Mouse (Mus musculus): ENCODE measurements around the gene Tspan11.

Tspan11 gene

DNA sequence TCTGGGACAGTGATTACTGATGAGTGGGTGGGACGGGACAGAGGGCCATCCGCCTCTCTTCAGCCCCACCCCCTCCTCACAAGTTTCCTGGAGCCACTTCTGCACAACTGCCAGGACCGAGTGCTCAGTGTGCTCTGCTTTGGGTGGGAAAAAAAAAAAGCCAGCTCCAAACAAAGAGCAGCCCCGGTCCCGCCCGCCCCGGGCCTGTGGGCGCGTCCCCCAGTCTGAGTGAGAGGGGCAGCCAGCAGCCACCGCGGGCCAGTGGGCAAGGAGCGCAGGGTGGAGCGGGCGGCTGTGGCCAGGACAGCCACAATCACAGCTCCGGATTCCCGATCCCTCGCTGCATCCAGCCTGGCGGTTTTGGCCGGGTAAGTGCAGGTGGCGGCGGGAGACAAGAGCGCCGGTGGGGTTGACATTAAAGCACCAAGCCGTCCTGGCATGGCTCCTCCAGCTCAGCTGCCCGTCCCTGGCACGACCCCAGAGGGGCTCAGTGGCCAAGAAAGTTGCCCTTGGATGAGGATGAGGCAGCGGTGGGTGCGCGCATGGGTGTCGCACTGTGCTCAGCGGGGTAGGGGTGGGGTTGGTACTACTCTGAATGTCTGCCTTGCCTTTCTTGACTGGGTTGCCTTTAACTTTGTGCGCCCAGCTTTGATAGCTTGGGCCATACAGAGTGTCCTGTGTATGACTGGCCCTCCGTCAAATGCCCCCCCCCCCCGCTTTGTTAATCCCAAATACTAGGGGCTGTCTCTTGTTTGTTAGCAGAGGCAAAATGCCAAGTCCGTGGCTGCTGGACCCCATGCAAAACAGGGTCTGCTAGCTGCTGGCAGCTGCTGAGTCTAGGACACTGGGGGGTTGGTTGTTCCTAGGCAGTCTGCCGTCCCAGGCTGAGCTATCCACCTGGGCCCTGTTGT, at the start of gene Tspan11:
Tspan11 (plus strand) TSS at position 79 of the 911 bp plus-strand sequence.
- peak in 1 of 2 experiments; percentile 24 for DNase-seq (ENCODE audit: low spot score in 2 of 2)

DNA sequence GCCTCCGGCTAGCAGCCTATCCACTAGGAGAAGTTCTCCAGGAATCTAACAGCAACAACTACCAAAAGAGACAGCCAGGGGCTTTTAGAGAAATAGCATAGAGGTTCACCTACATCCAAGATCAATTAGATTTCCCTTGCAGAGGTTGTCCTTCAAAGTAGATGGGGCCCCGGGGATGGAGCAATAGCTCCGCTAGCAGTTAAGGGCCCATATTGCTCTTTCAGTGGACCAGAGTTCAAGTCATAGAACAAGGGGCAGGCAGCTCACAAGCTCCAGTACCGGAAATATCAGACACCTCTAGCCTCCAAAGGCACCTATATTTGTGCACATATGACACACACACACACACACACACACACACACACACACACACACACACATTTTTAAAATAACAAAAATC, 49.5 kb upstream of the Tspan11 start:
- DNase-seq (ENCODE audit: low spot score in 2 of 2), result no peak

DNA sequence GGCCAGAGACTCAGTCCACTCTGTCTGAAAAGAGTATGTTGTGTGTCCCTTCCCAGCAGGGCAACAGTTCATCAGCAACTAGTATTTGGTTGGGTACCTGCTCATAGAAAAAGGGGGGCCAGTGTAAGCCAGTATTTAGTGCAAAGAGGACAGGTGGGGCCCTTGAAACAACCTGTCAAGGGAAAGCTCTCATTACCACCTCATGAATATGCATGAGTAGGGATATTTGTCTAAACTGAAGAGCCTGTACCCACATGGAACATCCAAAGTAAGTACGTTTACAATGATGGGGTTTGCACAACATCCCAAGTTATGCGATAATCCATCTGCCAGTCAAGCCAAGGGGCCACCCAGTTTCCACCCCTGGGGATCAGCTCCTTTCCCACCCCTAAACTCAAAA, 47.9 kb upstream of the Tspan11 start:
- DNase-seq (ENCODE audit: low spot score in 2 of 2), result no peak

DNA sequence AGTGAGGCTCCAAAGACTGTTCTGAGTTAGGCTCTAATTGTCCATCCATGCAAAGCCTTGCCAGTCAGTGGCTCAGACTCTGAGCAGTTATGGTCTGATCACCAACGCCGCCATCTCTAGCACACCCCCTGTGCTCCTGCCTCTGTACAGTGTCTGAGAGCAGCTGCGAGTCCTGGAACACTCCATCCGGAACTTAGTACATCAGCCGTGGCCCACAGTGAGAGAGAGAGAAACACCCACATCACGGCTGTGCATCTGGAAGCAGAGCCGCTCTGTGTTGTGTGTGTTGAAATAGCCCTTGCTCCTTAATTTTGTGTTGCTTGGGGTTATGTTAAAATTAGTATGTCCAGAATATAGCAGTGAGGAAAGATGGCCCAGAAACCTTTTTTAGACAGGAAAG, 47.2 kb upstream of the Tspan11 start:
- DNase-seq (ENCODE audit: low spot score in 2 of 2), result no peak

DNA sequence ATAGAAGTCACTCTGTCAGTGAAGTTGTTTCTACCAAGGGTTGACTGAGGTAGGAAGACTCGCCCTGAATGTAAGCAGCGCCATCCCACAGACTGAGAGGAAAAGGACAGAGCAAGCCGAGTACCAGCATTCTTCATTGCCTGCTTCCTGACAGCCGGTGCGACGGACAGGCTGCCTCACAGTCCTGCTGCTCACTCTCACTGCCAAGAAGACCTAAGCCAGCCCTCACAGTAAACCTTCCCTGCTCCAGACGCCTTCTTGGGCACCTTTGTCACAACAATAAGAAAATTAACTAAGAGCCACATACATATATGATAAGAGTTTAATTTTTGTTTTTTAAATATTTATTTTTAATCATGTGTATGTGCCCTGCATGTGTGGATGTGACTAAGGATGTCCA, 46.1 kb upstream of the Tspan11 start:
- DNase-seq (ENCODE audit: low spot score in 2 of 2), result no peak

DNA sequence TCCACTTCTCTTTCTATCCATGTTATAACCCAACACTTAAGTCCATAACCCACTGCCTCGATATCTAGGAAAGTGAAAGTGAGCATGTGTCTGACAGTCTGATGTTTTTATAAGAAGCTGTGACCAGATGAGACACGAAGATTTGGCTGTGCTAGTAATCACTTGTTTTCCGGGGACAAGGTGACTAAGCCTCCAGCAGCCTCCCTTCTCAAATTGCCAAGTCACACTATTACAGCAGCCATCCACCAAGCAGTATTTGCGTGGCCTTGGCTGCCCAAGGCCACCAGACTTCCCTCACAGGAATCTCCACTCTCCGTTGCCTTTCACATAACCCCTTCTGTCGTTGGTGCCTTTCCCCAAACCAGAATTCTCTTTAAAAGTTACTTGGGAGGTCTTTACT, 40.9 kb upstream of the Tspan11 start:
- no peak for DNase-seq (ENCODE audit: low spot score in 2 of 2)

DNA sequence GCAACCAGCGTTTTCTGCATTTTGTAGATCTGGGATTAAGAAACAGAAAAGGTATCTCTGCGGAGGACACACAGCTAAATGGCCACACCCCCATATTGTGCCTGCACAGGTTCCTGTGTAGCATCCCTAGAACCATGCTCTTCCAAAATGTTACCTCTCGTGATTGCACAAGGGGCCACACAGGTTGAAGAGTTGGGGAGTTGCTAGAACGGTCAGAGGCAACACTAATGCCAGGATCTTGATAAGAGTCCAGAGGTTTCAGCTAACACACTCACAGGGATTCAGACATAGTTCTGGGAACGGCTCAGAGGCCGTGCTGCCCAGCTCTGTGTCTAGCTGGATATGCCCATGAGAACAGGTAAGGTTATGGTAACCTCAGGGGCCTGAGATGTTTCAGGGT, 37.9 kb upstream of the Tspan11 start:
- no peak for DNase-seq (ENCODE audit: low spot score in 2 of 2)

DNA sequence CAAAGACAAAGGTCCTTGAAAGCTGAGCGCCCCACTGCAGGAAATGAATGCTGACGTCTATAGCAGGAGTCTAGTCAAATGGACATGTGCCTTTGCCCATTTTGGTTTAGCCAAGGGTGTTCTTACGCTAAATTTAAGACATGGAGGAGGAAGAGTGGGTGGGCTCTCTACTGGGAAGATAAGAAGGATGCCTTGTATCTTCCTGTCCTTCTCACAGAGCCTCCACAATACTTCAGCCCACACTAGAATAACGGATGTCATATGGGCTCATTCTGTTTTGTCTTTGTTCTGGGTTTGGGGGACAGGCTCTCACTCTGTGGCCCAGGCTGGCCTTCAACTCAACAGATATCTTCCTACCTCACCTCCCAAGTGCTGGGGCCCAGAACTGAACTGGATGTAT, 35.8 kb upstream of the Tspan11 start:
- DNase-seq (ENCODE audit: low spot score in 2 of 2), result no peak

DNA sequence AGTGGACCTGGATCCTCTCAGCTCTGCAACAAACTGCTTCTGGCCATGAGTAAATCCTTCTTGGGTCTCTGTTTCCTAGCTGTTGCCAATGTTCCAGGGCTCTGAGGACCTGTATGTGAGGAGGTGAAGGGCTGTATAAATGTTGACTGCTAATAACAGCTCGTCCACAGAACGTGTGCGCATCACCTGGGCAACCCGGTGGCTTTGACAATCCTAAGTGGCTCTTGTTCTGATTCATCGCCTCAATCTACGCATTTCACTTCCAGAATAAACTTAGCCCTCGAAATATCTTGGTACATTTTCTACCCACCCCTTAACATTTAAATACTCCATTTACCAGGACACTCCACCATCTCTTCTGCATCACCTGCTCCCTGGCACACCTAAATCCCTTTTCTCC, 34.1 kb upstream of the Tspan11 start:
- DNase-seq (ENCODE audit: low spot score in 2 of 2), result no peak

DNA sequence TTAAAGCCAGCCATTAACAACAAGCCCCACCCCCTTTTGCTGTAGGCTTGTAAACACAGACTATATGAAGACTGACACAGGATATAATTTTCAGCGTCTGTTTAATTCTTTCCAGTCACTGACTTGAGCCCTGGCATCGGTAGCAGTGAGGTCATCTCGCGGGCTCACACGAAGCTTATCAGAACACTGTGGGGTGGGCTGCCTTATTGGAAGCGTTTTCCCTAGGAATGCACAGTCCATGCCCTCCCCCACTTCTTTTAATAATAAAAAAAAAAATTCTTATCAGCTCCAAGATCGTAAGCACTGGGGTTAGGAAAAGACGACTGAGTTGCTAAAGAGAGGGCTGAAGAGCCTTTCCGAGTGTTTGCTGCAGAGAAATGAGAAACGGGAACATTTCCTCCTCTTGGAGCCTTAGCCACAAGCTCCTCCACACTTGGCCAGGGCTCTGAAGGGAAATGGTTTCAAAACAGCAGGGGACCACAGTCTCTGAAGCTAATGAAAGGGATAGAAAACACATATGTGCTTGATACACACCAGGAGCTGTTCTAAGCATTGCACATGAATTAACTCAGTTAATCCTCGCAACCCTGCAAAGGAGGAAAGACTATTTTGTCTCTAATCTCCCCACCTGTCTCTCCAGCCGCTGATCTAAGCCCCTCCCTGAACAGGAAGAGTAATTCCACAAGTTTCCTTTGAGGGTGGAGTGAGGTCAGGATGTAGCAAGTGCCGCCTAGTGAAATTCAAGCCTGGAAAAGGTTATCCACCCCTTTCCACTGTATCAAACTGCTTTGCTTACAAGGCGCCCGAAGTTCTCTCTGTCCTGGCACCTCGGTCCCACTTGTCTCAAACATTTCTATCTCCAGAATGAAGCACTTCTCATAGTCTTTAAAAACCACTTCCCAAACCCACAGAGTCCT, 33.4 kb upstream of the Tspan11 start:
- no peak for DNase-seq (ENCODE audit: low spot score in 2 of 2)

DNA sequence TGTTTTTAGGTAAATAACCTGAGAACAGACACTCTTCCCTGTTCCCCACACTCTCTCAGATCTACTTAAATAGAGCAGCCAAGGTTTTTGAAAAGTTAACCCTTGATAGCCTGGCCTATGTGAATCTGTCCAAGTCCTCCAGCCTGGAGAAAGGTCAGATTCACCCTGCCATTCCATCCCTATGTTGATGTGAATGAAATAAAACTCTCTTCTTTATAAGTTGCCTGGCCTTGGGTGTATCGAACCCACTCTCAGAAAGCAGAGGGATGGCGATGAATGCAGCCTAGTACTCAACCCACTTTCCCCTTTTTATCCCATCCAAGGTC, 32.7 kb upstream of the Tspan11 start:
- no peak for DNase-seq (ENCODE audit: low spot score in 2 of 2)

DNA sequence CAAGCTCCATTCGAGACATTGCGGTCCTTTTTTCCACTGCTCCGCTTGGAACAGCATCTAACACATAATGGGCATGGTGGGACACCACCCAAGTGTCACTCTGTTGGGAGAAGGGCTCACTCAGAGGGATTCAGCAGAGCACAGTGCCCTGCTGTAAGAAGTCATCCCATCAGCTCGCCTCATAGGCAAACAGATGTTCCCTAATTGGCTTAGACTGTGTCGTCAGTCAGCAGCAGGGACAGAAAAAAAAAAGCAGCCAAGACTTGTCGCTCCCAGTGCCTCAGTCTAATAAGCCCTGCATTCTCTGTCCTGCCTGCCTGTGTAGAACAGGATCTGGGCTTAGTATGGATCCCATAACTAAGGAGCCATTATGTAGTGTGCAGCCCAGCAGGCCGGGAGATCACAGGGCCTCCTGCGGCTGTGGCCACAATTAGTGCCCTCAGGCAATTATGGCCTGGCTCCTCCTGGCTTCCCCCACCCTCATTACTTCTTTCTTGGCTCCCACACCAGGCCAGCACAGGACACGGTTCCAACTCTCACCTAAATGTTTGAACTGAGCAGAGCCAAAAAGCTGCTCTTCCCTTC, 31.6 kb upstream of the Tspan11 start:
- no peak for DNase-seq (ENCODE audit: low spot score in 2 of 2)

DNA sequence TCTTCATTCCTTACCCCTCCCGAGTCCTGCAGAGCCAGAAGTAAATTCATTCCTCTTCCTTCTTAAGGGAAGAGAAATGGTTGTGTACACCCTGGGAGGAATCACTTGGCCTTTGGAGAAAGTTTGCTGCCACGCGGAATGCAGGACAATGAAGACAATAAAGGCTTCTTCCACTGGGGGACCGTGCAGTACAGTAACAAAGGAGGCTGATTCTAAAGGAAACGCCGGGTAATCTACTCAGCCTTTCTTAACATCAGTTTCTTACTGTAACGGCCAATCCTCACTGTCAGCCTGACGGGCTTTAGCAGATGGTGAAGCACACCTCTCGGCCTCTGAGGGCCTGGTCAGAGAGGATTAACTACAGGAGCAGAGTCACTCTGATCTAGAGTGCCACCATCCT, 25.4 kb upstream of the Tspan11 start:
- no peak for DNase-seq (ENCODE audit: low spot score in 2 of 2)

DNA sequence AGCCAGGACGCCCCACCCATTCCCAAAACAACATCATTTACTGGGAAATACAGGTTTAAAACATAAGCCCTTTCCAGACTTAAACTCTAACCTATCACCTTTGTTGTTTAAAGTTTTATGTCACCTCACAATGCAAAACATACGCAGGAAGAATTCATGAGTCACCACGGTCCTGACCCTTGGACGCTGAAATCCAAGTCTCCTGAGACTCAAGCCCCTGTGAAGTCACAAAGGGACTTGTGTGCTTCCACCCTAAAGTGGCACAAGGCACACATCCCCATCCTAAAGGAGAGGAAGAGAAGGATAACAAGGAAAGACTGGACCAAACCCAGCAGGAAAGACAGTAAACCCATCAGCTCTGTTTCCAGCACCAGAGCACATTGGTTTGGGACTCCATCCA, 22.0 kb upstream of the Tspan11 start:
- no peak for DNase-seq (ENCODE audit: low spot score in 2 of 2)

DNA sequence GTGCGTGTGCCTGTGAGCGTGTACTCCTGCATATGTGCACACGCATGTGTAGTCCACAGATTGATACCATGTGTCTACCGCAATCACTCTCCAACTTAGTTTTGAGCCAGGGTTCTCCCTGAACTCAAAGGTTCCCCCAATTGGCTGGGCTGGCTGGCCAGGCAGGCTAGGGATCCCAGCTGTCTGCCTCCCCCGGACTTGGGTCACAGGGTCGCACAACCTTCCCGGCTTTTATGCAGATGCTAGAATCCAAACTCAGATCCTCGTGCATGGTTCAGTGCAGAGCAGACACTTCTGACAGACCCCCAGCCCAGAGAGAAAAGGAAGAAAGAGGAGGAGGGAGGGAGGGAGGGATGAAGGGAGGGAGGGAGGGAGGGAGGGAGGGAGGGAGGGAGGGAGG, 18.8 kb upstream of the Tspan11 start:
- DNase-seq (ENCODE audit: low spot score in 2 of 2), result no peak

DNA sequence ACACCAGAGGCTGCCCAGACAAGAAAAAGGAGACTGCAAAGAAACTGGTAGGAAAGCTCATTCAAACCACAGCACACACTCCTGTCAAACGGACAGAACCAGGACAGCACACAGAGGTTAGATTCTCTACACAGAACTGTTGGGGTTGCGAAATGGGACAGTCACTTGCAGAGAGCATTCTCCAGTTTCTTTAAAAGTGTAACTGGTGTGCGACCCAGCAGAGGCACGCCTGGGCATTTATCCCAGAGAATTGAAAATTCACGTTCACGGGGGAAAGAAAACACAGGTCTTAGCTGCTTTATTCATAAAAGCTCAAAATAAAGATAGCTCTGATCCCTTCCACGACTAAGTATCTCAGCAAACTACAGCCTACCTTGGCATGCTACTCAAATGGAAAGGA, 18.3 kb upstream of the Tspan11 start:
- DNase-seq (ENCODE audit: low spot score in 2 of 2), result no peak

DNA sequence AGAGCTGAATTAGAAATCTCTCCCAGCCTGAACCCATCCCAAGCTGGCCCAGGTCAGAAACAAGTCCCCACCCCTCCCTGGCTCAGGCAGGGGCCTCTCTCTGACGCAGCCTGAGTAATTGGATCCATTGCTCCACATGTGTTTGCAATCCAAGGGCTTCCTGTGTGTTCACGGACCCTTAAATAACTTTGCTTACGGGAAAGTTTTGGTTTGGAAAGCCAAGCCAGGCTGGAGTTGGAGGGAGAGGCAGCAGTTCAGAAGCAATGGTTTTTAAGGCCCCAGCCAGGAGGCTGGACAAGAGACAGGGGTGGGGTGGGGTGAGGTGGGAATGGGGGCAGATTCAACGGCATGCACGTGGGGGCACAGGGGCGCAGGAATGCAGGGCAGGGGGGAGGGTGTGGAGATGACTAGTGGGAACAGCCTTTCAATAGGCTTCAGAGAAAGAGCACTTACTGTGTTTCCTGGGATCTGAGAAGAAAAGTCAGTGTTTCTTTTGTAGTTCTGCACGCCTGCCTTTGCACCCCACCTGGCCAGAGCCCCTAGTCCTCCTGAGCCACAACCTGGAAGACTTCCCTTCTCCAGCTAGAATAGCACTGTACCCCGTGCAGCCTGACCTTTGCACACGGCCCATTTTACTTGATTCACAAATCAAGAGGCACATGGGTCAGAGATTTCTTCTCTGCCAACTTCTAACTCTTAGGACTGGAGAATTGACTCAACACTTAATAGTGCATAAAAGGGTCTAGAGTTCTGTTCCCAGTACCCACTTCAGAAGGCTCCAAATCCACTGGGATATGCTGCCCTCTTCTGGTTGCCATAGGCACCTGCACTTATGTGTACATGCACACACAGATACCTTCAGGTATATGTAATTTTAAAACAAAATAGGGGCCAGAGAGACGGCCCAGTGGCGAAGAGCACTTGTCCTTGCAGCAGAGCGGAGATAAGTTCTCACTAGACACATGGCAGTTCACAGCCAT, 16.8 kb upstream of the Tspan11 start:
- no peak for DNase-seq (ENCODE audit: low spot score in 2 of 2)

DNA sequence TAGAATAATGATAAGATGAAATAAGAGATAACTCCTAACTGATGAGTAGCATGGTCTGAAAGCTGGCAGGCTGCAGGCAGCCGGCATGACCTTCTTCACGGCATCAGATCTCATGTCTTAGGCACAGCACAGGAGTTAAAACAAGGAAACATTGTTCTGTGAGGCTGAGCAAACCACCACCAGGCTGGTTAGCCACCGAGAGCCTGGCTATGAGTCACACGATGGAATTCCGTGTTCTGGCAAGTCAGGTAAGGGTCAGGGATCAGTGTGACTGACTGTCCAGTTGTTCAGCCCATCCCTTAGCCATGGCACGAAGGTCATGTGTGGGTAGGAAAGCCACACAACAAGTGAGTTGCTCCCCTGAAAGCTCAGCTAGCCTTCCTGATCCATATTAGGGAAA, 16.0 kb upstream of the Tspan11 start:
- DNase-seq (ENCODE audit: low spot score in 2 of 2), result no peak

DNA sequence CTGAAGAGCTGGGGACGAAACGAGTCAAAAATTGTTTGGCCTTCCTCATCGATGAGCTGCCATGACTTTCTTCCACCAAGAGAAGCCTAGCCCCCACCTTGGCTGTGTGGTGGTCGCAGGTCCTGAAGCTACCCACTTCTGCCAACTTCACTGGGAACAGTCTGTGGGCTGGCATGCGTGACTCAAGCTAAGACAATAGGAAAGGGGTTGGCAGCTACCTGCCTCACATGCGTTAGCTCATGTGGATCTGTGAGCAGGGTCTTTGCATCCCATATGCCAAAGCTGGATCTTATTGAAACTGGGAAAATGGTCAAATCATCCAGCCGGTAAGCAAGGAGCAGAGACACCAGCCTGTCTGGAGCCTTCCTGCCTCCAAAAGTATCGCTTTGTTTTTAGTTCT, 14.8 kb upstream of the Tspan11 start:
- no peak for DNase-seq (ENCODE audit: low spot score in 2 of 2)

DNA sequence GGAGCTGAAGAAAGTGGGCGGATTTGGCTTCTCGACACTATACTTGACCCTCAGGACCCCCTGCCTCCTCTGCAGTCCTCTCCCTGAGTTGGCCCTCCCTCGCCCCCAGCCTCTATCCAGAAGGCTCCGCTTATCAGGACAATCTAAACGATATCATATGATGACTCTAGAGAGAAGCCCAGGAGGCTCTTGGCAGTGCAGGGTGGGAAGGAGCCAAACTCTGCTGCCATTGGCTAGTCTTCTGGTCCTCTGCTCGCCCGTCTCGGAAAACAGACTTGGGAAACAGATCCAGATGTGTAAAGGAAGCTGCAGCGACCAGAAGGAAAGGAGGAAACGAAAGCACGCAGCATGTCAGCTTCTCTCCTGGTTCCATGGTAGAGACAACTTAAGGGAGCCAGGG, 11.5 kb upstream of the Tspan11 start:
- DNase-seq (ENCODE audit: low spot score in 2 of 2), result no peak

DNA sequence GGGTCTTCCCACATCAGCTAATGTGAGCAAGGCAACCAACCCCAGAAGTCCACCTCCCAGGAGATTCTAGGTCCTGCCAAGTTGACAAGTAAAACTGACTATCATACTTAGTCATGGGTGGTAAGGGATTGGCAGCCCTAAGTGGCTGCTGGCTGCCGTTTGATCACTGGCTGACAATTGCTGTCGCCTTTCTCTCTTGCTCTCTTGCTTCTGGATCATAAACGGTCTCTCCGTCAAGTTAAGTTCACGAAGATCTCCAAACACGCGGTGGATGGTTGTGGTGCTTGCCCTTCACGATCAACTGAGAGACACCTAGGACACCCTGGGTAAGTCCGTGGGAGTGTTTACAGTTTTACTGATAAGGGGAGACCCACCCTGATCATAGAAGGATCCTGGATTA, 11.0 kb upstream of the Tspan11 start:
- no peak for DNase-seq (ENCODE audit: low spot score in 2 of 2)

Measured in urinary bladder, postnatal 4 days (tissue).